Mouse (Mus musculus): ENCODE results near the gene Abhd8.
"Not testable (repeated sequence)": the region's sequence is repeated elsewhere in the genome, so short reads cannot be mapped to it uniquely, and the experiment has no call there.

The Abhd8 gene

GRCm38 (mm10) chr8:71460716-71461115 lies 2.7 kb downstream of the Abhd8 start:
- DNase-seq (ENCODE audit: low spot score): no peak

- no peak for DNase-seq (ENCODE audit: low spot score)
Observed at GRCm38 (mm10) chr8:71457659-71458270, 5.7 kb downstream of the Abhd8 start.

DNA sequence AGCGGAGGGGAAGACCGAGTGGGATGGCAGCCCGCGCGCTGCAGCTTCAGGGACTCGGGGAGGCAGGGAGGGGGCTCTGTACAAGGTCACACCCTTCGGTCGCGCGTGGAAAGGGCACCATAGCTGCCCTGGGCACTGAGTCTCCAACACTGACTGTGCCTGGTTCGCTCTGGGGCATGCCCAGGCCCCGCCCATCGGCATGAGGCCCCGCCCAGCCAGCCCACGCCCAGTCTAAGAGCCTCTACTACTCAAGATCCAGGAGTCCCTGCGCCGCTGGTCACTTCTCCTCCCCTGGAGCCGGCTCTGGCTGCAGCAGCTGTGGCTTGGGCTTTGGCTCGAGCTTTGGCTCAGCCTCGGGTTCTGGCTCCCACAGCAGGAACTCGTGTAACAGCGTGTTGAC lies 6.5 kb downstream of the Abhd8 start:
- DNase-seq (ENCODE audit: low spot score): no peak

GRCm38 (mm10) chr8:71454668-71455067 lies 8.8 kb downstream of the Abhd8 start:
- no peak for DNase-seq (ENCODE audit: low spot score)

- DNase-seq (ENCODE audit: low spot score): no peak
Observed at GRCm38 (mm10) chr8:71452669-71453068, 10.8 kb downstream of the Abhd8 start.

GRCm38 (mm10) chr8:71451777-71452176 lies 11.7 kb downstream of the Abhd8 start:
- no peak for DNase-seq (ENCODE audit: low spot score)

DNA sequence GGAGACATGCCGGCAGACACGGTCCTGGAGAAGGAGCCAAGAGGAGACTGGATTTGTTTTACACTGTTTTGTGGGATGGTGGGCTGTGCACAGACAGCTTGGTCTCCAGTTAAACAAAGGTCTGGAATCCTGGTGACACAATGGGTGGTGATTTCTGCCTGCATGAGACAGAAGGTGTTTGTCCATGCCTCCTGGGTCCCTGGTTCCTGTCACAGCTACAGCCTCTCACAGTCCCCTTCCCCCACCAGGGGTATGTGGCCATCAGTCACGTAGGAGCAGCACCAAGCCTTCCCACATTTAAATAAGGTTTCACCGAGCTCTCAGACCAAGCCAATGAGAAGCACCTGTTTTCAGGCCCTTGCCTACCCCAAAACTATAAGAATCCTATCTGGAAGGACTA lies 12.1 kb downstream of the Abhd8 start:
- no peak for DNase-seq (ENCODE audit: low spot score)

DNA sequence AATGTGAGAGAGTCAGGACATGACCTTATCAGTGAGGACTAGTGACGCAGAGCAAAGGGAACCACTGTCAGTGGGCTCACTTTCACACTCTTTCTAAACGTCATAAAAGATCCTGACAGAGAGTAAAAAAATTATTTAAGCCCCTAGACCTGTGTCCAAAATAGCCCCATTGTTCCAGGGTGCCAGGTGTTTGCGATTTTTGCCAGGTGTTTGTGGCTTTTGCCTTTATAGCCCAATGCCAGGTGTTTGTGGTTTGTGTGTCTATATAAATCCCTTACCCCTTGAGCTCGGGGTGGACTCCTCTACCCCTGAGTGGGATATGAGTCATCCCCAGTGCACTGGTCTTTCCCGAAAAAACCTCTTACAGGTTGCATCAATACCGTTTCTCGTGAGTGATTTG lies 18.4 kb downstream of the Abhd8 start:
- DNase-seq (ENCODE audit: low spot score): no peak

DNA sequence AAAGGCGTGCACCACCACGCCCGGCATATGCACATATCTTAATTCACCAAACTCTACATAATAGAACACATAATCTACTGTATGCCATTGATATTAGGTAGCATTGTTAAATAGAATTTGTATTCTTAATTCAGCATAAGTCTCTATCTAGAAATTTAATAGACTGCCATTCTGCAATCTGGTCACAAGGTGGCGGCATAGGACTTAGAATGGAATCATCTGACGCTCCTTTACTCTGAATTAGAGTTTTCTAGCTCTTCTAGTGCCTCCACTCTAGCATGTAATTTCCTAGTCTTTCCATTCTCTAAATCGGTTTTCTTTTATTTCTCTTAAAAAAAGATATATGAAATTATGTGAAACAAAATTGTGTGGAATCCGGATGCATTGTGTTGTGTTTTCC lies 22.1 kb downstream of the Abhd8 start:
- no peak for DNase-seq (ENCODE audit: low spot score)

DNA sequence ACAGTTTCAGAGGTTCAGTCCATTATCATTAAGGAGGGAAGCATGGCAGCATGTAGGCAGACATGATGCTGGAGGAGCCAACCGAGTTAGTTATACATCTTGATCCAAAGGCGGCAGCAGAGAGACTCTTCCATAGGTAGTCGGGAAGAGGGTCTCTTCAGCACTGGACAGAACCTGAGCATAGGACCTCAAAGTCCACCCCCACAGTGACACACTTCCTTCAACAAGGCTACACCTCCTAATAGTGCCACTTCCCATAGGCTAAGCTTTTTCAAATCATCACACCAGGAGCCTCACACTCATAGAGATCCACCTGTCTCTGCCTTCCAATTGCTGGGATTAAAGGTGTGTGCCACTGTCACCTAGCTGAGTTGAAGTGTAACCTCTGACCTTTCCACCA lies 26.4 kb downstream of the Abhd8 start:
- no peak for DNase-seq (ENCODE audit: low spot score)

- DNase-seq (ENCODE audit: low spot score): not testable (repeated sequence)
Observed at GRCm38 (mm10) chr8:71432935-71433334, 30.5 kb downstream of the Abhd8 start.

DNA sequence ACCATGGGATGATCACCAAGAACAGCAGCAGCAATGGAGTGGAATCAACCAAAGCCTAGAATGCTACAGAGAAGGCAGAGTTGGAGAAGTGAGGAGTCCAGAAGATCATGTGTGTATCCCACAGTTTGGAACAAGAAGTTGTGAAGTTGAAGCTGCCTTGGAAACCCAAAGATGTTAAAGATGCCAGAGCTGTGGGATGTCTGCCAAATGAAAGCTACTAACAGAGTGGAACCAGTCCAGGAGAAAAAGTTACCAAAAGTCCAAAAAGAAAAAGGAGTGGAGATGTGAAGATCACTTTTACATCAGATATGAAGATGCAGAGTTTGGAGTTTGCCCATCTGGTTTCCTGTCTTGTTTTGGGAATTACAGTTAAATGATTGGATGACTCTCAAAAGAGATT lies 41.3 kb downstream of the Abhd8 start:
- DNase-seq (ENCODE audit: low spot score): no peak

GRCm38 (mm10) chr8:71411535-71412273 lies 51.8 kb downstream of the Abhd8 start:
- DNase-seq (ENCODE audit: low spot score): no peak

GRCm38 (mm10) chr8:71408231-71408630 lies 55.2 kb downstream of the Abhd8 start:
- DNase-seq (ENCODE audit: low spot score): no peak

GRCm38 (mm10) chr8:71407441-71407840 lies 56.0 kb downstream of the Abhd8 start:
- DNase-seq (ENCODE audit: low spot score): no peak
